Mouse (Mus musculus): ENCODE results near the gene Mmp15. TPM values are rescaled to one million over a fixed set of nuclear protein-coding genes. Genes with fewer than 3 reads are reported as not detected.

Mmp15 gene
- total and polyA plus RNA-seq, 3 experiments, result 53.4 to 67.5 (median 56.7) TPM

- under 1% methylated on average over 78 of the region's 80 CpGs for WGBS
These were observed 20.2 kb upstream of the Mmp15 start, which contains the start of the genes Zfp319 and Usb1 for GRCm38 (mm10) chr8:95331720-95332436. Gene Zfp319 (minus strand): TSS chr8:95331950. Gene Usb1 (plus strand): TSS chr8:95332284.

GRCm38 (mm10) chr8:95332437-95333199 lies 19.4 kb upstream of the Mmp15 start:
- Histone ChIP-seq H3K36me3 (ENCODE audit: control insufficient read depth, insufficient read depth, low read length) (peaks cover 4% of the 10 kb centered on the region; the same call in 1 of the 2 replicates), H3K4me3 (peak overlapping the region; percentile 95), H3K79me2 (replicated peaks; ENCODE audit: control insufficient read depth, insufficient read depth, low read length) (peaks cover 10% of the 10 kb centered on the region), H3K27me3 (ENCODE audit: control insufficient read depth, insufficient read depth, low read length) (no peaks in the 10 kb centered on the region), H3K27ac (peak overlapping the region; percentile 97), H3K9ac (ENCODE audit: low read depth, low read length) (peak overlapping the region; percentile 84), H3K4me1 (ENCODE audit: control insufficient read depth, insufficient read depth, low read length) (peaks cover 3% of the 10 kb centered on the region; the same call in 1 of the 2 replicates)
- WGBS, result 18% methylated on average over 21 of the region's 21 CpGs
- no peak for DNase-seq
- intact Hi-C loops (cut with DNase I), result no loop called here
- TF ChIP-seq EP300 (IDR thresholded peaks at IDR 0.05; ENCODE audit: insufficient read depth, low read depth, low read length), result no peak
- TF ChIP-seq CTCF (IDR thresholded peaks at IDR 0.05), result no peak
- TF ChIP-seq POLR2A (IDR thresholded peaks at IDR 0.05; ENCODE audit: insufficient read depth, low read depth, low read length), result no peak

More at GRCm38 (mm10) chr8:95331720-95332436, 20.2 kb upstream of the Mmp15 start, which contains the start of the genes Zfp319 and Usb1:
- Histone ChIP-seq H3K27me3 (ENCODE audit: control insufficient read depth, insufficient read depth, low read length) (no peaks in the 10 kb centered on the region), H3K4me3 (peak within 1 kb of the TSS; percentile 95), H3K79me2 (replicated peaks; ENCODE audit: control insufficient read depth, insufficient read depth, low read length) (peaks cover 11% of the 10 kb centered on the region), H3K4me1 (ENCODE audit: control insufficient read depth, insufficient read depth, low read length) (peaks cover 5% of the 10 kb centered on the region), H3K27ac (peak within 1 kb of the TSS; percentile 97), H3K9ac (ENCODE audit: low read depth, low read length) (peak within 1 kb of the TSS; percentile 98), H3K36me3 (ENCODE audit: control insufficient read depth, insufficient read depth, low read length) (peaks cover 4% of the 10 kb centered on the region; the same call in 1 of the 2 replicates)
- intact Hi-C loops (cut with DNase I), result loop anchor here (1.0 kb wide), 1 partner anchor 77 kb away; no protein-coding TSS in a partner anchor
- peak; percentile 97 to 98 for DNase-seq
- TF ChIP-seq POLR2A (IDR thresholded peaks at IDR 0.05; ENCODE audit: insufficient read depth, low read depth, low read length), result peak; percentile 94
- peak; percentile 82 for TF ChIP-seq CTCF (IDR thresholded peaks at IDR 0.05)
- TF ChIP-seq EP300 (IDR thresholded peaks at IDR 0.05; ENCODE audit: insufficient read depth, low read depth, low read length), result no peak

DNA sequence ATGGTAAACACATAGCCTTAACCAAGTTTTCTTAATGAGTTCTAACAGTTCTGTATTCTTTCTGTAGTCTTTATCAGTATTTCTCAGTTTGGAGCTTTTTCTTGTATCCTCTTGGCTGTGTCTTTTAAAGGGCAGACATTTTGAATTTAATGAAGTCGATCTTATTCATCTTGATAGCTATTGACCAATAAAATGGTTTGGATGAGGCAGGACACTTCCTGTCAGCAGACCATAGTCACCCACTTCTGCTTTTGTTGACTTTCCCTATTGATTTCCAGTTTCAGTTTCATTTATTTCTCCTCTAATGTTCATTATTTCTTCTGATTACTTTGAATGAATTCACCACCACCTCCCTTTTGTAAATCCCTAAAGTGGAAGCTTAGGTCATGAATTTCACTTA lies 16.4 kb upstream of the Mmp15 start:
- Histone ChIP-seq H3K36me3 (ENCODE audit: control insufficient read depth, insufficient read depth, low read length) (peaks cover 4% of the 10 kb centered on the region; the same call in 1 of the 2 replicates), H3K9ac (ENCODE audit: low read depth, low read length) (no peak overlapping the region), H3K4me1 (ENCODE audit: control insufficient read depth, insufficient read depth, low read length) (peaks cover 3% of the 10 kb centered on the region; the same call in 1 of the 2 replicates), H3K79me2 (replicated peaks; ENCODE audit: control insufficient read depth, insufficient read depth, low read length) (0 out of 2 replicates have a peak, but pooled peaks cover 1% of the 10 kb centered on the region), H3K27me3 (ENCODE audit: control insufficient read depth, insufficient read depth, low read length) (no peaks in the 10 kb centered on the region), H3K27ac (no peak overlapping the region), H3K4me3 (no peak overlapping the region)
- intact Hi-C loops (cut with DNase I), result no loop called here
- TF ChIP-seq EP300 (IDR thresholded peaks at IDR 0.05; ENCODE audit: insufficient read depth, low read depth, low read length), result no peak
- no peak for TF ChIP-seq POLR2A (IDR thresholded peaks at IDR 0.05; ENCODE audit: insufficient read depth, low read depth, low read length)
- TF ChIP-seq CTCF (IDR thresholded peaks at IDR 0.05), result no peak
- WGBS, result 68% methylated on average over 1 of the region's 1 CpGs
- DNase-seq, result no peak

DNA sequence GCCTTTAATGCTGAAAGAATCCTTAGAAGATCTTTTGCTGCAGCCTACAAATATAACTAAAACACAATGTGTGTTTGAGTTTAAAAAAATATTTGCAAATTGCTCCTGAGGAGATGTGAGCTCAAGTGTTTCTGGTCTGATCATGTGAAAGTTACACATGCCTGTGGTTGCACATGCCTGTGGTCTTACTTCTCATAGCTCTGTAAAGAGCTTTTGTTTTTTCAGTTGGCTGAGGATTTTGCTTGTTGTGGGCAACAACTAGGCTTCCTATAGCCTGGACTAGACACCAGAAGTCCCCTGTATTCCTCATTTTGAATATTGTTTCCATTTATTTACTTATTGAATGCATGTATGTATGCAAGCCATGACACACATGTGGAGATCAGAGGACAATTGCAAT lies 15.7 kb upstream of the Mmp15 start:
- Histone ChIP-seq H3K79me2 (replicated peaks; ENCODE audit: control insufficient read depth, insufficient read depth, low read length) (0 out of 2 replicates have a peak, but pooled peaks cover 1% of the 10 kb centered on the region), H3K4me1 (ENCODE audit: control insufficient read depth, insufficient read depth, low read length) (peaks cover 3% of the 10 kb centered on the region; the same call in 1 of the 2 replicates), H3K27ac (no peak overlapping the region), H3K36me3 (ENCODE audit: control insufficient read depth, insufficient read depth, low read length) (peaks cover 4% of the 10 kb centered on the region; the same call in 1 of the 2 replicates), H3K27me3 (ENCODE audit: control insufficient read depth, insufficient read depth, low read length) (no peaks in the 10 kb centered on the region), H3K4me3 (no peak overlapping the region), H3K9ac (ENCODE audit: low read depth, low read length) (no peak overlapping the region)
- DNase-seq, result no peak
- intact Hi-C loops (cut with DNase I), result no loop called here
- TF ChIP-seq EP300 (IDR thresholded peaks at IDR 0.05; ENCODE audit: insufficient read depth, low read depth, low read length) (no peak), CTCF (IDR thresholded peaks at IDR 0.05) (no peak), POLR2A (IDR thresholded peaks at IDR 0.05; ENCODE audit: insufficient read depth, low read depth, low read length) (no peak)

DNA sequence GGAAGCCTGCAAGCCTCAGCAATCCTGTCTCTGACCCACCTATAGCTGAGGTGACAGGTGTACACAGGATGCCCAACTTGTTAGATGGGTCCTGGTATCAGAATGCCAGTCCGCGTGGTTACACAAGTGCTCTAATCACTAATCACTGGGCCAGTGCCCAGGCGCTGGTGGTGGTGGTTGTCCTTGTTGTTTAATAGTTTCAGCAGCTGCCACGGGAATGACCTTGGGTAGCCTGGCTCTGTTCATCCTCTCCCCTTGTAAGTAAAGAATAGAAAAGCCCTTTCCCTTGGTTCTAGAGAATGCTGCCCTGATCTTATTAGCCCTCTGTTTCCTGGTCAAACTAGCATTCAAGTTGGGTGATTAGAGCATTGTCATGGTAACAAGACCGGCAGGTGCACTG lies 10.3 kb upstream of the Mmp15 start:
- no peaks in the 10 kb centered on the region for H3K79me2 ChIP-seq (replicated peaks; ENCODE audit: control insufficient read depth, insufficient read depth, low read length)
- peaks cover 4% of the 10 kb centered on the region for H3K4me1 ChIP-seq (ENCODE audit: control insufficient read depth, insufficient read depth, low read length)
- H3K9ac ChIP-seq (ENCODE audit: low read depth, low read length), result no peak overlapping the region
- H3K4me3 ChIP-seq, result no peak overlapping the region
- H3K36me3 ChIP-seq (ENCODE audit: control insufficient read depth, insufficient read depth, low read length), result no peaks in the 10 kb centered on the region; the same call in 1 of the 2 replicates
- H3K27me3 ChIP-seq (ENCODE audit: control insufficient read depth, insufficient read depth, low read length), result no peaks in the 10 kb centered on the region
- peak; percentile 38 to 73 for DNase-seq
- 50% methylated on average over 5 of the region's 5 CpGs for WGBS
- no peak for TF ChIP-seq CTCF (IDR thresholded peaks at IDR 0.05)
- TF ChIP-seq EP300 (IDR thresholded peaks at IDR 0.05; ENCODE audit: insufficient read depth, low read depth, low read length), result peak; percentile 77; the same call in 1 of the 2 replicates
- intact Hi-C loops (cut with DNase I), result no loop called here
- H3K27ac ChIP-seq, result peak overlapping the region; percentile 79
